Mouse (Mus musculus) liver, embryonic 14.5 days (tissue): Measurements from ENCODE around the gene Ar.

Experiments
- CTCF ChIP-seq: IDR thresholded peaks from 2 replicates; pipeline ENCODE4 v1.5.1; 2016; ENCODE audit warnings: antibody characterized with exemption, low read depth, control low read depth
- EP300 ChIP-seq: IDR thresholded peaks from 2 replicates; pipeline ENCODE4 v1.6.1; 2016; ENCODE audit warnings: antibody characterized with exemption, low read depth

DNA sequence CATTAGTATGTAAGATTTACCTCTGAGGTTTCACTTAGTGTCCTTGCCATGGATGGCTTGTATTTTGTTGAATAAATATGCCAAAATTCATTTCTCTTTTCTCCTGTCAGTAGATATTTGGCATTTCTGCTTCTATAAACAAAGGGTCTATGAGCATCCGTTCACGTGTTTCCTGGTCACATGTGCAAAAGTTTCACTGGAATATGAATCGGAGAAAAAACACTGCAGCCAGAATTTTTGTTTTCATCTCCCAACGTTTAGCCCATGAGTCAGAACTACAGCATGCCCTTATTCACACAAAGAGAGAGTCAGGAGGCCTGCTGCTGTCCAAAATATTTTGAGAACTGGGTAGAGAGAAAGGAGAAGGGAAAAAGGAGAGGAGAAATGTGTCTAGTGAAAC is 99.8 kb downstream of the Ar start:
- TF ChIP-seq EP300 (no peak), CTCF (no peak)
